Mouse (Mus musculus): ENCODE measurements around the gene Osbpl7. TPM values are rescaled to one million over a fixed set of nuclear protein-coding genes. Genes with fewer than 3 reads are reported as not detected.
A peak's percentile ranks its signal among the peaks of the same experiment; 100 is the strongest.

Osbpl7 gene
- total RNA-seq (2021), result 10 to 100 TPM; 20.3 to 21.4 TPM
- long read RNA-seq, experiment 1, partial matches to known transcripts, result 1 of 12 reads
- long read RNA-seq, experiment 1, other reads (novel, unspliced or antisense), result 7 of 12 reads
- long read RNA-seq, experiment 2, transcript Osbpl7-201 (23 exons, 3,771 nt), result major isoform, 8 of 25 reads
- long read RNA-seq, experiment 2, partial matches to known transcripts, result 8 of 25 reads
- long read RNA-seq, experiment 2, other reads (novel, unspliced or antisense), result 8 of 25 reads

DNA sequence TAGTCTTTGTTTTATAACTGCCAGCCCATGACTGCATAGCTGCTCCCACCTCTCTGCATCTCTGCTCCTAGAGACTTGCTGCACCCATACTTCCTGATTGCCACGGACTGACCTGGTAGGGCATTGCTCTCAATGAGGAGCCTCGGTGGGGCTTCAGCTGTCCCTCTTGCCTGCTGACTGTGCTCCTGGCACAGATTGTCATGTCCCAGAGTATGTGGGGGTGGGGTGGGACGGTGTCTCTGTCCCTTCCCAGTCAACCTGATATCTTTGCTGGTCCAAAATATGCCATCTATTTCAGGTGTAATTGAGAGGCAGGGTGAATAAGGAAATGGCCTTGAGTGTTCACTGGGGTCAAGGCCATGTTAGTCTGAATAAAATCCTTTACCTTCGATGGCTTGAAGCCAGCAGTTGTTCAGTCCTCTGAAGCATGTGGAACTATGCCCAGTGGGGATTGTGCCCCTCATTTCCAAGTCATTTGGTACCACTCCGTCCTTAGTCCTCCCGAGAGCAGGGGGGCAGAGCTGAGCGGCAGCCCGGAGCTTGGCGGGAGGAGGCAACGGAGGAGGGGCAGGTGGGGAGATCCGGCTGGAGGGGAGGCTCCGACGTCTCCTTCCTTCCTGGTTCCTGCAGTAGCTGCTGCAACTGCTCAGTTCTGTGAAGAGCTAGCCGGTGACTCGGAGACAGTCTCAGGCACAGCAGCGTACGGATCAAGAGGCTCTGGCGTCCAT is at the start of gene Osbpl7:
Gene Osbpl7, plus strand, starts transcription at position 413 of the 728 bp plus-strand sequence.
- DNase-seq (ENCODE audit: low spot score in 2 of 2), result peak; percentile 50 to 63

DNA sequence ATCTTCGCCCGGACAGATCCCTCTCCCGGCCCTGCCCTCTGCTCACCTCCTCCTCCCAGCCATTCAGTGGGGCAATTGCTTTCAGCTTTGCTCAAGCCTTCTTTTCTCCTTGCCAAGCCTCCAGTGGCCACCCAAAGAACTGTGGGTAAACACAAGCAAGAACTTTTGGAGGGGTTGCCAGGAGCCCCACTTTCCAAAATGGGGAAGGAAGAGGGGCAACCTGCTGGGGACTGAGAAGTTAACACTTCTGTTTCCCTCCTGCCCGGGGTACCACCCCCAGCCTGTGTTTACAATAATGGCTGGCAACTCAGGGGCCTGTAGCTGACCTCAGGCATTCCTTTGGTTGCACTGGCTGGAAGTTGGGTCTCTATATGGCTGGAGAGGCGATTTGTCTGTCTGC is 47.3 kb upstream of the Osbpl7 start:
- DNase-seq (ENCODE audit: low spot score in 2 of 2), result no peak

DNA sequence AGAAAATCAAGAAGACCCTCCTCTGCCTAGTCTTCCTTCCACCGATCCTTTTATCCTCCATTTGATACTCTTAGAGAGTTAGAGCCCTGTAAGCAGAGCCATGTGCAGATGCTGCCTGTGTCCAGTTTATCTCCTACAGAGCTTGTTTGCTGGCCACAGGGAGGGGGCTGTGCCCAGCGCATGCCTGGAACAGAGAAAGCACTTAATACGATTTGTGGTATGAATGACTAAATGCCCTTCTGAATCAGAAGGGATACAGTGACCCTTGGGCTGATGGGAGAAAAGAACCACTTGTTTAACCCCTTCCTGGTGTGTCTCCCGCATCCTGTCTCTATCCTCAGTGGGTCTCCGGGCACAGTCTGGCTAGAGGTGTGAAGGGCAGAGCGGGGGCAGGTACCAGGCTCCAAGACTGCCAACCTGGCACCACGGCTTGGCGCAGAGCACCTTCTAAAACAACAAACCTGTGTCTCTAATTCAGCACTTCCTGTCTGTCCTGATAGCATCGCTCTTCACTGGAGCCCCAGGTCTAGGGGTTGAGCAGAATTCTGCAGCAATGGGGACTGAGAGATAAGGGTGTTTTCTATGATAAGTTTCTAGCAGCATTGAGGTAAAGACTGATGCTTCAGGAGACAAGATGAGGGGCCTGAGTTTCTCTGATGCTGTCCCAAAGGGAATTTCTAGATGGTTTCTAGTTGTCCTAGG is 43.2 kb upstream of the Osbpl7 start:
- no peak for DNase-seq (ENCODE audit: low spot score in 2 of 2)

DNA sequence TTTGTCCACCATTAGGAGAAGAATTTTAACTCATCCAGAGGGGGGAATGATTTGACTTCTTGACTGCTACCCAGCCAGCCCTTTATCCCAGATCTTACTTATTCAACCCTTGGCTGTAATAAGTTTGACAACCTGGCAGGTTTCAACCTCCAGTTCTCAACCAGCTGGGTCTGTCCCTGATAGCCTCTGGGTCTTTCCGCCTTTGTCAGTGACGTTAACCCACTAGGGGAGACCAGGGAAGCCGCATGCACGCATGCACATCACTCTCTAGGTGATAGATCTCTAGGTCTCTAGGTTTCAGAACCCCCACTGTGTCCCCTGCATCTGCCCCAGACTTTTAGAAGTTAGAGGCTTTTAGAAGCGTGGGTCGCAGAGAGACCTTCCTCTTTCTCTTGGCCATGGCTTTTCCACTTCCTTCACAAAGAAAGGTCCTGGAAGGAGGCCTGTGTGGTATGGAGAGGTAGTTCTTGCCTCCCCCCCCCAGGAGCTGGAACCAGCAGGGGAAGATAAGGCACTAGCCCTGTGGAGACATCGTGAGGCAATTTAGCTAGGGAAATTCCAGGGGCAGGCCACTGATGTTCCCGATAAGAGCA is 41.1 kb upstream of the Osbpl7 start:
- DNase-seq (ENCODE audit: low spot score in 2 of 2), result no peak

DNA sequence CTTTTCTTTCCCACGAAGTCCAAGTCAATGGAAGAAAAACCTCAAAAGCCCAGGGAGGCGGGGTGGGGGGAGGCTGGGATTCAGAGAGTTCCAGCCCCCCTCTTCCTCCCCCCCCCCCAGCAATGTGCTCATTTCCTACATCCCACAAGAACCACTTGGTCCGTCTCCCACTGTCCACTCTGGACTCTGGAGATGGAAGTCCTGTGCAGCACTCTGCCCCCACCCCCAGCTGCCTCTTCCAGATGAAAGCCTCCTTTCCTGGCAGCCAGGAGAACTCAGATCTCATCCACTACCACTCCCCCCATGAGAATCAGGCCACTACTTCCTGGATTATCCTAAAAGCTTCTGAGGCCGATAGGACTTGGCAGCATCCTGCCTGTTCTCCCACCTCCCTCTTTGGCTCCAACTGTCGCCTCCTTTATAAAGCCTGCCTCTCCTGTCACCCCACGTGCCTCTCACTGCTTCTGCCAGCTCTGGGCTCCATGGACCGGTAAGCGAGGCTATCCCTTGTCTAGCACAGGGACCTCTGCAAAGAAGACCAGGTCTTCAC is 37.2 kb upstream of the Osbpl7 start, which contains the start of gene Sp6:
Gene Sp6, plus strand, starts transcription at position 274 of the 550 bp plus-strand sequence.
- no peak for DNase-seq (ENCODE audit: low spot score in 2 of 2)

DNA sequence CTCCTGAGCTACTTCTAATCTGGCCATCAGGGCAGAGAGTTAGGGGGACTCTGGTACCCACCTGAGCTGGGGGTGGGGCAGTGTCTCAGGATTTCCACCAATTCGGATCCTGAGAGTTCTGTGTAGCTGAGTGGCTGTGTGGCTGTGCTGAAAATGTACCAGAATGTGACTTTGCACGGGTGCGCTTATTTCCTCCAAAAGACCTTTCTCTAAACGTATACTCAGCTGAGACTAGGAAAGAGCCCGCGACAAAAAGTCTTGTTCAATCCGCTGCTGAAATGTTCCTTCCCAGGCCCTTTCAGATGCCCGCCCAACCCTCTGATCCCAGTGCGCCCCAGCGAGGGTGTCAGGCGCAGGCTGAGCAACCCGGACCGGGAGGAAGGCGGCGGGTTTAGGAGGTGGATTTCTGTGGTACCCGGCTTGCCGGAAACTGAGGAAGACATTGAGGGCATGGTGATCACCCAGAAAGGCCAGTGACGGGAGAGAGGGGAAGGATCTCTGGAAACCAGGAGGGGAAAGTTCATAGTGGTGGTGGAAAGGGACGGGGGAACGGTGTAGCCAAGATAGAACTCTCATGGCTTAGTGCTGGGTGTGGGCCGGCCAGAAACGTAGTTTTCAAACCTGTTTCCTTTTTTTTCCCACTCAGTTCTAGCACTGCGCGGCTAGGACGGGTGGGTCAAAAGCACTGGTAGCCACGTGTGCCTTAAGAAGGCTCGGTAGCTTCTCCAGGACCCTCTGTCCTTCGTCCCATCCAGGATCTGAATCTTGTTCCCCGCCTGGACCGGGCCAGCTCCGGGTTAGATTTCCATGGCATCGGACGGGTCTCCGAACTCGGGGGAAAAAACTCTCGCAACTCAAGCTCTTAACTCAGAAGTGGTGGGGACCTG is 32.5 kb upstream of the Osbpl7 start:
- no peak for DNase-seq (ENCODE audit: low spot score in 2 of 2)

DNA sequence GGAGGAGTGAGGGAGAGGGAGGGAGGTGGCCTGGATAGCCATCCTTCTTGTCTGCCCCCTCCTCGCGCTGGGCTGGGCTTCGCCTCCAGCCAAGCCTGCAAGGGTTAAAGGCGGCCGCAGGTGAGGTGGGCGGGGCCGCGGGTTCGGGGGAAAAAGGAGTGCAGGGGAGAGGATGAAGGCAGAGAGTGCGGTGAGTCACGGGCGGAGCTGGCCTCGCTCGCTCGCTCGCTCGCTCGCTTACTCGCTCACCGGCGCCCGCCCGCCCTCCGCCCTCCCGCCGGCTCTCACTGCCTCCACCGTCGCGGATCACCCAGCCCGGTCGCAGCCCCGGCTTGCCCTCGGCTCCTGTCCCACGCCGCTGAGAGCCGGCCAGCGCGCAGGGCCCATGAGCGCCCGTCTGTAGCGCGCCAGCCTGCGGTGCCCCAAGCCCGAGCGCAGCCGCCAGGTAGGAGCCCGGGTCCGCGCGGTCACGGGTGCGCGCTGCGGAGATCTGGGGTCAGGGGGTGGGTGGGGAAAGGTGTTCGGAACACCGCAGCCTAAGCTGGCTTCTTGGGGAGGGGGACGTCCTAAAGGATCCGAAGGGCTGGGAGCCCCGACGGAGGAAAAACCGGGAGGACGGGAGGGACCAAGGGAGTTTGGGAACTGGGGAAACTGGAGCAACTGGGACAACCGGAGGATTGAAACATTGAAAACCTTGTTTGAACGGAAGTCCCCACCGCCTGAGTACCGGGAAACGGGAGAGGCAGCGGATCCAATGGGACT is 31.7 kb upstream of the Osbpl7 start:
- DNase-seq (ENCODE audit: low spot score in 2 of 2), result no peak

DNA sequence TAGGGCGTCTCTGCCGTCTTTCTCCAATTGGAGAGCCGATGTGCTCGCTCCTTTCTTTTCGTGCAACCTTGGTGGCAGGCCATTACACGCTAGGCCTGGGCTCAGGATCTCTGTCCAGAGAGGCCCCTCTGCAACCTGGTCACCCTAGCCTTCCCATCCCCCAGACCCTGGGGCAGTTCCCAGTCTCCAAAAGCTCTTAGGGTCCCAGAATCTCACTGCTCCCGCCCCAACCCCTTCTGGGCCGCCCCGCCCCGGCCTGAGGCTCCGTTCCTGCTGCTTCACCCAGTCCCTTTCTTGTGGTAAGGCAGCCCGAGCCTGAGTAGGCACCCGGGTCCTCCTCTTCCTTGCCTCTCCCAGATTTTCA is 31.1 kb upstream of the Osbpl7 start:
- DNase-seq (ENCODE audit: low spot score in 2 of 2), result no peak

DNA sequence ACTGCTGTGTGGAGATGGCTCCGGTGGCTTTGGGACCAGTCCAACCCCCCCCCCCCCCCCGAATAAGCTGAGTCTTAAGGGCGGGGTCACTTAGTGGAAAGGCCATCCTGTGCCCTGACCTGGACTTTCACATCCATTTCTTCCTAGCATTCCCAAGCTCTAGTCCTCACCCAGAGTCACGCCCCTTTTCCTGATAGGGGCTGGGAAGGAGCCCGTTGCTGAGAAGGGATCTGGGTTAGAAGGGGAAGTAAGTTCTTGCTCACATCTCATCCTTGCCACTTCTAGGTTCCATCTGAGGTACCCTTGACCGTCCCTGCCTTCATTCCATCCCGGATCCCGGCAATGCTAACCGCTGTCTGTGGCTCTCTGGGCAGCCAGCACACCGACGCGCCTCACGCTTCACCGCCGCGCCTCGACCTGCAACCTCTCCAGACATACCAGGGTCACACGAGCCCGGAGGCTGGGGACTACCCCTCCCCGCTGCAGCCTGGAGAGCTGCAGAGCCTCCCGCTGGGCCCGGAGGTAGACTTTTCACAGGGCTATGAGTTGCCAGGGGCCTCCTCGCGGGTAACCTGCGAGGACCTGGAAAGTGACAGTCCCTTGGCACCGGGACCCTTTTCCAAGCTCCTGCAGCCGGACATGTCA is 29.2 kb upstream of the Osbpl7 start:
- DNase-seq (ENCODE audit: low spot score in 2 of 2), result no peak

DNA sequence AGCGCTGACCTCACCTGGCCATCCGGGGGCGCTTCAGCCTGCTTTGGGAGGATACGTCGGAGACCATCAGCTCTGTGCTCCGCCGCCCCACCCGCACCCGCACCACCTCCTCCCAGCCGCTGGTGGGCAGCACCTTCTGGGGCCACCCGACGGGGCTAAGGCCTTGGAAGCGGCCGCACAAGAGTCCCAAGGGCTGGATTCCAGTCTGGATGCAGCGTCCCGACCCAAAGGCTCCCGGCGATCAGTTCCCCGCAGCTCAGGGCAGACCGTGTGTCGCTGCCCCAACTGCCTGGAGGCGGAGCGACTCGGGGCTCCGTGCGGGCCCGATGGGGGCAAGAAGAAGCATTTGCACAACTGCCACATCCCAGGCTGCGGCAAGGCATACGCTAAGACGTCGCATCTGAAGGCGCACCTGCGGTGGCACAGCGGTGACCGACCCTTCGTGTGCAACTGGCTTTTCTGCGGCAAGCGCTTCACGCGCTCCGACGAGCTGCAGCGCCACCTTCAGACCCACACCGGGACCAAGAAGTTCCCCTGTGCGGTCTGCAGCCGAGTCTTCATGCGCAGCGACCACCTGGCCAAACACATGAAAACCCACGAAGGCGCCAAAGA is 28.4 kb upstream of the Osbpl7 start:
- peak; percentile 50 for DNase-seq (ENCODE audit: low spot score in 2 of 2)

DNA sequence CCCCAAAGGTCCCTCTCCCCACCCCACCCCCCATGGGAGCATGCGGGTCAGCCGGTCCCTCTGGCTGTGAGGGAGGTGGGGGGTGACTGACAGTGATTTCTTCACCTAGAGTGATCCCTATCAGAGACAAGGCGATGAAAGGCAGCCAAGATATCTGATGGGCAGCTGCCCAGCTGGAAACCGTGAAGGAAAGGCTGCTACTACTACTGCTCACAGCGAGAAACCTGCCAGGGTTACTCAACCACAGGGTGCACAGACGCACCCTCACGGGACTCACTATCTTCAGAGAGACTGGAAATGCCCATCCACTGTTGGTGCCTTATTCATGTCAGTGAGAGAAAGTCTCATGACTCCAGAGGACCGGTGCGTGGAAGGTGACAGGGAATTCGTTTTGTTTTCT is 25.5 kb upstream of the Osbpl7 start:
- DNase-seq (ENCODE audit: low spot score in 2 of 2), result no peak

DNA sequence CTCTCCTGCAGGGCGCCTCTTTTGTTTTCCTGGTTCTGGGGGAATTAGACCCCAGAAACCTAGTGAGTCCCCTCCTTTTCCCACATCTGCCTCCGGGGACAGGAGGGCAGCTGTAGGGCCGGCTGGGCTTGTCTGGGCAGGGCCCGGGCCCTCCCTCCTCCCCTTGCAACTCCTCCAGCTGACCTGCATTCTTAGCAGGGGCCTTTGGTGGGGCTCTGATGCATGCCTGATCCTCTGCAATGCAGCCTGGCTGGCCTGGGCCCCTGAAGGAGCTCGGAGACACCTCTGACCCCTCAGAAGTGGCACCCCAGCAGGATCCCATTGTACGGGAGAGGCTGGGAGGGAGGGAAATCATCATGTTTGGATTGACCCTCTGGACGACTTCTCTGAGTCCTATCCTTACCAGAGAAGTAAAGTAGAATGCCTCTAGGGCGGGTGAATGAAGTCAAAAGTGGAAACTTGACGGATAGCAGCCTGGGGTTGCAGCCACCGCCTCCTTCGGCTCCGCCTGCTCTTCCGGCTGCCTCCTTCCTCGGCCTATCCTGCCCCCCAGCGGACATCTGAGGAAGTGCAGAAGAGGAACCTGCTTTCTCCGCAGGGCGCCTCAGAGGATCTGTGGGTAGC is 24.6 kb upstream of the Osbpl7 start:
- DNase-seq (ENCODE audit: low spot score in 2 of 2), result peak; percentile 67 to 77

DNA sequence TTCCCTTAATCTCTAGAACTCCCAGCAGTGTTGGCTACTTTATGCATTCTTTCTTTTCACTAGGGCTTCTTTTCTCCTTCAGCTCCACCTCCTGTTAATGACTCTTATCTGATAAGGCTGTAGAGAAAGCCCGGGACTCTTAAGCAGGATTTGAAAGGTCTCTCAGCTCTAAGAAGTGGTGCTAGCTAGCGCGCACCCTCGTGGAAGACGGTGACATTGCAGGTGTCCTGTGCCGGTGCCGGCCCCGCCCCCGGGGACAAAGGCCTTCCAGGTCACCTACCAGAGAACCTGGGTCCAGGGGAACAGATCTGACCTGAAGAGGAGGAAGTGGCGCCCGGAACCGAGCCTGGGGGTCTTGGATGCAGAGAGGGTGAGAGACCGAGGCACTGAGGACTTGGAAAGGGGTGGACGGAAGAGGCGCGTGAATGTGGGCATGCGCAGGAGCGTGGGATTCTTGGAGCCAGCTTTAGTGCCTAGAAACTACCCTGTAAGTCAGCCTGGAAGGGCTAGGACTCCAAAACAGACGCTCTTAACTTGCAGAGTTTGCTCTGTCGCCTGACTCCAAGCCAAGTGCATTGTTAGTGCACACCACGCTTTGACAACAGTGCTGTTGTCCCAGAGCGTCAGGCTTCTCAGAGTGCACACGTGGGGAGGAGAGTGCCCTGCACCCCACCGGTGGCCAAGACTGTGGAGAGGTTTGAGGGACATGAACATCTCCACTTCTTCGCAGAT is 20.6 kb upstream of the Osbpl7 start, which contains the start of gene Scrn2:
Gene Scrn2, plus strand, starts transcription at position 253 of the 732 bp plus-strand sequence.
- DNase-seq (ENCODE audit: low spot score in 2 of 2), result peak; percentile 51 to 71

DNA sequence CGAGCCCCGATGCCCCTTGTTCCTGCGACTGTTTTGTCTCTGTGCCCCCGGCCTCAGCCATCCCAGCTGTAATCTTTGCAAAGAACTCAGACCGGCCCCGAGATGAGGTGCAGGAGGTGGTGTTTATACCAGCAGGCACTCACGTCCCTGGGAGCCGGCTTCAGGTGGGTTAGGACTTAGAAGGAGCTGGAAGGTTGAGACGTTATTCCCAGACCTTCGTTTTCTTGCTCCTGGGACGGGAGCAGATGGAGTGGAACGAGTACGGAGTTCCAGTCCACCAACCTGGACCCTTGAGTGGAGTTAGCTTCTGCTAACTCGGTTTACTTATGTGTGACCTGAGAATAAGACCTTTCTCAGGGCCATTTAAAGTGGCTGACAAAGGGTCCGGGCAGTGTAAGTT is 20.0 kb upstream of the Osbpl7 start:
- DNase-seq (ENCODE audit: low spot score in 2 of 2), result no peak

DNA sequence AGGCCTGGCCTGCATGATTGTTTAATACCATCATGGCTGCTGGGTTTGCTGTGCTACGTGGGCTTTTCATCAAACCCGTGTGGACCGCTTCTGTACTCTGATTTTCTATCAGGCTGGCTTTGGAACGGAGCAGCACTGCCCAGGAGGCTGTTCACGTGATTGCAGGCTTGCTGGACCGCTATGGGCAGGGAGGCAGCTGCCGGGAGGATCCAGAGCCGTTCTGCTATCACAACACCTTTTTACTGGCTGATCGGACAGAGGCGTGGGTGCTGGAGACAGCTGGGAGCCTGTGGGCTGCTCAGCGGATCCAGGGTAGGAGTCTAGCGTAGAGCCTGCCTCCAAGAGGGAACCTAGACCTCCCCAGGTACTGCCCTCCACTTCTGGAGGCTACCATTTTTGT is 18.5 kb upstream of the Osbpl7 start:
- DNase-seq (ENCODE audit: low spot score in 2 of 2), result no peak

DNA sequence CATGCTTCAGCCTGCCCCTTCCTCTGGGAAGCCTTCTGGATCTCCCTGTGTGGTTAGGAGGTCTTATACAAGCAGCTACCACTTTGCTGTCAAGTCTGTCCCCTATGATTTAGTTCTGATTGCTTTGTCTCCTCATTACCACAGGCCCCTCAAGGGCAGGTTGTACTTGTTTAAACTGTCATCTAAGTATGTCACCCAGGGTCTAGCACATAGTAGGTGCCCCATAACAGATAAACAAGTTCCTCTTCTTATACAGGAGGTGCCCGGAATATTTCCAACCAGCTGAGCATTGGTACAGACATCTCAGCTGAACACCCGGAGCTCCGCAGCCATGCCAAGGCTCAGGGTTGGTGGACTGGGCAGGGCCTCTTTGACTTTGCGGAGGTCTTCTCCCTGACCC is 17.9 kb upstream of the Osbpl7 start:
- no peak for DNase-seq (ENCODE audit: low spot score in 2 of 2)

DNA sequence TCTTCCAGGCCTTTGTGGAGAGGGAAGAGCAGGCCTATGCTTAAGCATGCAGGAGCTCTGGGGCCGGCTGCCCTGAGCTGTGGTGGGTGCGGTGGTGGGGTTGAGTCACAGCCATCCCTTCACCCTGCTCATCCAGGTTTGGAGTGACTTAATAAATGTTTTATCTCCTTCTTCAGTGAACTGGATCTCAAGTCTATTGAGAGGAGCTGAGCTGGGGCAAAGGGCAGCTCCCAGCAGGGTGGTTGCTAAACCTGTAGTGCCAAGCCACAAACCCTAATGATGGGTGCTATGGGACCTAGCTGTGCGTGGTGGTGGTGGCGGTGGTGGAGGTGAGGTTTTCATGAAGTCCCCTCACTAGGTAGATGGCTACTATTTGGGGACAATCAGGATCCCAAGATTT is 16.6 kb upstream of the Osbpl7 start:
- DNase-seq (ENCODE audit: low spot score in 2 of 2), result no peak

DNA sequence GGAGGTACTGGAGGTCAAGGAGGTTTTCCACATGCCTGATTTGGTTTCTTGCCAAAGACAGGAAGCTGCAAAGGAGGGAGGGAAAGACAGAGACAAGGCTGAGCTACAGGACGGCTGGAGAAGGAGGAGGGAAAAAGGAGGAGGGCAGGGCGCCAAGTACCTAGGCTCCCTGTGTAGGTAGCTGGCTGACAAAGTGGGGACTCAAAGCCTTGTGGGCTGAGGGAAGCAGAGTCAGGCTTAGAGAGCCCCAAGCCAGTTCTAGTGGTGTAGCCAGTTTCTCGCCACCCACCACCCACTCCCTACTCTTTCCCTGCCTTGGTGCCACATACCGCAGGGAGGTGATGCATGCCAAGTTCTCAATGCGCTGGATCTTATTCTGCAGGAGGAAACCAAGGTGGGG is 14.3 kb upstream of the Osbpl7 start:
- DNase-seq (ENCODE audit: low spot score in 2 of 2), result no peak
